Comparison of ENCODE assay signal across 13 mouse cellular contexts in the genomic region with DNA sequence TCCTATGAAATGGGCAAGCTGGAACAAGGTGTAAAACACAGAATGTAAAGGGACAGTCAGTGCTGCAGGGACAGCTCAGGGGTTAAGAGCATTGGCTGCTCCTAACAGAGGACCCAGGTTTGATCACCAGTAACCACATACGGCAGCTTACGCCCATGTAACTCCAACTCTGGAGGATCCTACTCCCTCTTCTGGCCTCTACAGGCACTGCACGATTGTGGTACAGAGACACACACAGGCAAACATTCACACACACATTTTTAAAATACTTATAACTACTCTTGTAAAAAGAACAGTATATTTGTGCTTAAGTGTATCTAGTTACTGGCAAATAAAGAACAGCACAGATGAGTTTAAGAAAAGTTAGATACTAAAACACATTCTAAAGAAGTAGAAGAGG. TPM values are rescaled to one million over a fixed set of nuclear protein-coding genes. Genes with fewer than 3 reads are reported as not detected.
DNase-seq lines count a peak whose midpoint lies in the region; ATAC-seq and TF ChIP-seq lines count a peak whose summit lies in the region.
"Had no signal": no experiment of that assay in that cellular context is flagged by ENCODE, and none has a peak within 500 bp of the region (broad histone marks: within the 10 kb centered on the region; RNA-seq: fewer than 3 reads in every experiment).

No protein-coding gene starts in this region.

- intact Hi-C loops in left cerebral cortex, adult 2 months (cut with DNase I), result loop anchor here (10.0 kb wide), 1 partner anchor 436 kb away; no protein-coding TSS in a partner anchor

- DNase-seq in adrenal gland, postnatal 14 days, result peak; percentile 12
- no peak for DNase-seq in adrenal gland, adult 8-10 months
- DNase-seq in left cerebral cortex, adult 2 months (ENCODE audit: extremely low spot score in 1 of 2, low spot score in 2 of 2), result no peak
- DNase-seq in left cerebral cortex, adult 18-20 months (ENCODE audit: low spot score in 2 of 2), result no peak
- DNase-seq in thymus, postnatal 4 days, result peak; percentile 53
- DNase-seq in thymus, postnatal 0 days (ENCODE audit: low spot score), result no peak
- DNase-seq in stomach, postnatal 0 days (ENCODE audit: low spot score), result no peak
- no peak for DNase-seq in neural tube, embryonic 10.5 days (ENCODE audit: extremely low spot score, low spot score)
- DNase-seq: cerebellum, adult 18-20 months; kidney, adult 11 months; liver, embryonic 13.5 days; right cerebral cortex, postnatal 14 days had no signal

- TF ChIP-seq EP300 in stomach, postnatal 0 days (optimal IDR thresholded peaks at IDR 0.05), result no peak

- no peak overlapping the region for H3K4me2 ChIP-seq in stomach, postnatal 0 days (replicated peaks; ENCODE audit: low read depth)
- H3K4me2 ChIP-seq: liver, embryonic 13.5 days; stomach, embryonic 15.5 days had no signal

- H3K4me1 ChIP-seq in stomach, postnatal 0 days (replicated peaks; ENCODE audit: control insufficient read depth, insufficient read depth), result no peaks in the 10 kb centered on the region
- H3K4me1 ChIP-seq: liver, embryonic 13.5 days; stomach, embryonic 15.5 days had no signal

- peak; percentile 23 for TF ChIP-seq CTCF in left cerebral cortex, adult 2 months (IDR thresholded peaks at IDR 0.05)
- TF ChIP-seq CTCF in stomach, postnatal 0 days (IDR thresholded peaks at IDR 0.05; ENCODE audit: low read depth), result peak; percentile 42

- no peak overlapping the region for H3K4me3 ChIP-seq in left cerebral cortex, adult 2 months
- no peak overlapping the region for H3K4me3 ChIP-seq in stomach, postnatal 0 days (ENCODE audit: low read depth, low read length)
- H3K4me3 ChIP-seq: liver, embryonic 13.5 days; stomach, embryonic 15.5 days had no signal

- no peaks in the 10 kb centered on the region for H3K9me3 ChIP-seq in stomach, postnatal 0 days (ENCODE audit: control insufficient read depth, low read length)
- H3K9me3 ChIP-seq: liver, embryonic 13.5 days; stomach, embryonic 15.5 days had no signal

- 90% methylated on average over 3 of the region's 3 CpGs for WGBS in stomach, postnatal 0 days

- H3K9ac ChIP-seq in stomach, postnatal 0 days (ENCODE audit: low read length), result no peak overlapping the region
- H3K9ac ChIP-seq: liver, embryonic 13.5 days; stomach, embryonic 15.5 days had no signal

- no peak for ATAC-seq in stomach, postnatal 0 days (ENCODE audit: low FRiP score, low TSS enrichment)

- H3K27me3 ChIP-seq in stomach, postnatal 0 days (ENCODE audit: control insufficient read depth, insufficient read depth, low read length), result no peaks in the 10 kb centered on the region
- H3K27me3 ChIP-seq: liver, embryonic 13.5 days; stomach, embryonic 15.5 days had no signal

- no peak overlapping the region for H3K27ac ChIP-seq in left cerebral cortex, adult 2 months
- H3K27ac ChIP-seq in stomach, postnatal 0 days (replicated peaks), result no peak overlapping the region
- H3K27ac ChIP-seq: liver, embryonic 13.5 days; stomach, embryonic 15.5 days had no signal

- no peaks in the 10 kb centered on the region for H3K36me3 ChIP-seq in stomach, postnatal 0 days (ENCODE audit: control insufficient read depth, insufficient read depth, low read length)
- H3K36me3 ChIP-seq: liver, embryonic 13.5 days; stomach, embryonic 15.5 days had no signal

RNA-seq across cellular contexts. Expression of gene Lrrc49, which starts 7.0 kb away (rescaled TPM):
- 21.0 and 24.2 TPM in 2 replicates for total RNA-seq in adrenal gland, postnatal 14 days (2021)
- 10 to 100 TPM; 16.1 to 24.9 (median 22.2) TPM for total RNA-seq in adrenal gland, adult 8-10 months (2022)
- total RNA-seq in left cerebral cortex, adult 2 months (2021), result 10 to 100 TPM; 86.7 to 94.7 TPM
- total RNA-seq in left cerebral cortex, adult 18-20 months (2021), result 10 to 100 TPM; 89.4 to 95.6 TPM
- 2.4 and 2.8 TPM in 2 replicates for polyA plus RNA-seq in thymus, postnatal 0 days (2015; fragmentation: Nextera tagmentation; extraction: Ambion mirVana)
- 10.2 and 10.5 TPM in 2 replicates for polyA plus RNA-seq in stomach, postnatal 0 days (2015; fragmentation: Nextera tagmentation; extraction: Ambion mirVana)

RNA-seq across cellular contexts. Expression of gene Larp6, which starts 31.8 kb away (rescaled TPM):
- total RNA-seq in adrenal gland, postnatal 14 days (2021), result 2.3 and 2.7 TPM in 2 replicates
- 1 to 10 TPM; 3.1 to 4.7 (median 3.7) TPM for total RNA-seq in adrenal gland, adult 8-10 months (2022)
- 10 to 100 TPM; 37.8 to 39.0 TPM for total RNA-seq in left cerebral cortex, adult 2 months (2021)
- total RNA-seq in left cerebral cortex, adult 18-20 months (2021), result 10 to 100 TPM; 37.6 to 41.6 TPM
- polyA plus RNA-seq in thymus, postnatal 0 days (2015; fragmentation: Nextera tagmentation; extraction: Ambion mirVana), result 1.4 and 1.9 TPM in 2 replicates
- polyA plus RNA-seq in stomach, postnatal 0 days (2015; fragmentation: Nextera tagmentation; extraction: Ambion mirVana), result 1.4 and 1.8 TPM in 2 replicates

Comparison
In these comparisons a context has a peak if more than half of its experiments do, and no peak if none do; other contexts are left out.
1. DNase-seq: peak in adrenal gland, postnatal 14 days (single experiment) and thymus, postnatal 4 days (single experiment); none in adrenal gland, adult 8-10 months (single experiment), left cerebral cortex, adult 2 months (0 of 2), left cerebral cortex, adult 18-20 months (0 of 2), thymus, postnatal 0 days (single experiment), stomach, postnatal 0 days (single experiment) and neural tube, embryonic 10.5 days (single experiment).
2. RNA of gene Larp6, which starts 31.8 kb away (total RNA-seq): 37.6 to 41.6 TPM in left cerebral cortex, adult 18-20 months and 37.8 to 39.0 TPM in left cerebral cortex, adult 2 months; 3.1 to 4.7 TPM in adrenal gland, adult 8-10 months and 2.3 to 2.7 TPM in adrenal gland, postnatal 14 days; every median in the first group is over 4 times any median in the second.